Comparison of ENCODE assay signal across 23 mouse cellular contexts in genomic region chr2:180339886-180340285, GRCm38 (mm10). TPM values are rescaled to one million over a fixed set of nuclear protein-coding genes. Genes with fewer than 3 reads are reported as not detected.
A peak's percentile ranks its signal among the peaks of the same experiment; 100 is the strongest.
DNase-seq lines count a peak whose midpoint lies in the region; ATAC-seq and TF ChIP-seq lines count a peak whose summit lies in the region.
"Had no signal": no experiment of that assay in that cellular context is flagged by ENCODE, and none has a peak within 500 bp of the region (broad histone marks: within the 10 kb centered on the region; RNA-seq: fewer than 3 reads in every experiment).

No protein-coding gene starts in this region.

- H3K9ac ChIP-seq in heart, embryonic 12.5 days: peak overlapping the region; percentile 30; the same call in 1 of the 2 replicates
- no peak overlapping the region for H3K9ac ChIP-seq in heart, embryonic 16.5 days (ENCODE audit: low read length)
- H3K9ac ChIP-seq in liver, embryonic 12.5 days: no peak overlapping the region
- H3K9ac ChIP-seq in liver, postnatal 0 days (replicated peaks): no peak overlapping the region
- H3K9ac ChIP-seq: embryonic facial prominence, embryonic 15.5 days; hindbrain, embryonic 14.5 days; intestine, embryonic 15.5 days had no signal

- H3K9me3 ChIP-seq in heart, embryonic 12.5 days (replicated peaks): no peaks in the 10 kb centered on the region
- no peaks in the 10 kb centered on the region for H3K9me3 ChIP-seq in heart, embryonic 16.5 days (replicated peaks; ENCODE audit: control insufficient read depth, low read length)
- no peaks in the 10 kb centered on the region for H3K9me3 ChIP-seq in liver, embryonic 12.5 days (replicated peaks)
- H3K9me3 ChIP-seq in liver, postnatal 0 days (ENCODE audit: low read length): no peaks in the 10 kb centered on the region
- no peaks in the 10 kb centered on the region for H3K9me3 ChIP-seq in megakaryocyte, embryonic 14.5 days
- H3K9me3 ChIP-seq: embryonic facial prominence, embryonic 15.5 days; forebrain, embryonic 10.5 days; hindbrain, embryonic 10.5 days; intestine, embryonic 15.5 days had no signal

- peaks cover 99% of the 10 kb centered on the region for H3K4me1 ChIP-seq in heart, embryonic 12.5 days (replicated peaks)
- H3K4me1 ChIP-seq in heart, embryonic 16.5 days (ENCODE audit: control insufficient read depth, insufficient read depth, low read length): peaks cover 39% of the 10 kb centered on the region
- H3K4me1 ChIP-seq in liver, embryonic 12.5 days: peaks cover 4% of the 10 kb centered on the region
- H3K4me1 ChIP-seq in liver, postnatal 0 days (ENCODE audit: insufficient read depth): 0 out of 2 replicates have a peak, but pooled peaks cover 3% of the 10 kb centered on the region
- H3K4me1 ChIP-seq in megakaryocyte, embryonic 14.5 days: peaks cover 91% of the 10 kb centered on the region

- intact Hi-C loops in heart, postnatal 10 days (cut with DNase I): loop anchor here (10.0 kb wide), 1 partner anchor 165 kb away; the partner anchor contains the start of gene Adrm1

- WGBS in heart, embryonic 12.5 days: 6% methylated on average over 11 of the region's 11 CpGs
- WGBS in heart, embryonic 16.5 days: 12% methylated on average over 11 of the region's 11 CpGs
- 42% methylated on average over 11 of the region's 11 CpGs for WGBS in liver, embryonic 12.5 days (ENCODE audit: insufficient replicate concordance)
- 56% methylated on average over 11 of the region's 11 CpGs for WGBS in liver, postnatal 0 days (ENCODE audit: insufficient replicate concordance)

- no peak for DNase-seq in heart, postnatal 10 days
- DNase-seq in heart, adult 18-20 months: no peak
- DNase-seq in liver, postnatal 0 days: no peak
- DNase-seq: adrenal gland, adult 2 months; adrenal gland, postnatal 25 days; cerebellum, adult 18-20 months; cerebellum, adult 9-11 months; cerebellum, postnatal 36 days; gastrocnemius, adult 2 months; gastrocnemius, postnatal 25 days had no signal

- H3K36me3 ChIP-seq in heart, embryonic 12.5 days: no peaks in the 10 kb centered on the region
- H3K36me3 ChIP-seq in heart, embryonic 16.5 days (ENCODE audit: control insufficient read depth, insufficient read depth): no peaks in the 10 kb centered on the region
- no peaks in the 10 kb centered on the region for H3K36me3 ChIP-seq in liver, embryonic 12.5 days
- no peaks in the 10 kb centered on the region for H3K36me3 ChIP-seq in liver, postnatal 0 days (replicated peaks; ENCODE audit: insufficient read depth, low read length)
- H3K36me3 ChIP-seq in megakaryocyte, embryonic 14.5 days (replicated peaks; ENCODE audit: low read length): no peaks in the 10 kb centered on the region
- H3K36me3 ChIP-seq: embryonic facial prominence, embryonic 15.5 days; forebrain, embryonic 10.5 days; hindbrain, embryonic 10.5 days; intestine, embryonic 15.5 days had no signal

- TF ChIP-seq CTCF in liver, postnatal 0 days (IDR thresholded peaks at IDR 0.05; ENCODE audit: low read depth): no peak

- H3K27ac ChIP-seq in heart, embryonic 12.5 days (ENCODE audit: poor library complexity, severe bottlenecking): peak overlapping the region; percentile 97
- peak overlapping the region; percentile 55 for H3K27ac ChIP-seq in heart, embryonic 16.5 days (ENCODE audit: low read length)
- H3K27ac ChIP-seq in liver, embryonic 12.5 days: peak overlapping the region; percentile 22; the same call in 1 of the 2 replicates
- H3K27ac ChIP-seq in liver, postnatal 0 days (ENCODE audit: low read depth): no peak overlapping the region
- H3K27ac ChIP-seq: embryonic facial prominence, embryonic 15.5 days; forebrain, embryonic 10.5 days; gastrocnemius, adult 2 months; hindbrain, embryonic 10.5 days; hindbrain, embryonic 14.5 days; intestine, embryonic 15.5 days had no signal

- ATAC-seq in heart, embryonic 12.5 days (ENCODE audit: insufficient number of reproducible peaks, low FRiP score): peak; percentile 57
- ATAC-seq in heart, embryonic 16.5 days (replicated peaks; ENCODE audit: extremely low read depth, insufficient read depth, low FRiP score): peak; percentile 8; the same call in 1 of the 2 replicates
- ATAC-seq in liver, embryonic 12.5 days: no peak
- no peak for ATAC-seq in liver, postnatal 0 days
- no peak for ATAC-seq in megakaryocyte, adult 5-6 weeks (ENCODE audit: poor library complexity, severe bottlenecking)
- ATAC-seq: forebrain, embryonic 14.5 days; intestine, embryonic 15.5 days had no signal

- TF ChIP-seq EP300 in liver, postnatal 0 days (IDR thresholded peaks at IDR 0.05; ENCODE audit: low read depth): no peak

- peak overlapping the region; percentile 3; the same call in 1 of the 2 replicates for H3K4me3 ChIP-seq in heart, embryonic 12.5 days
- no peak overlapping the region for H3K4me3 ChIP-seq in heart, embryonic 16.5 days (ENCODE audit: low read length)
- H3K4me3 ChIP-seq in liver, embryonic 12.5 days: no peak overlapping the region
- no peak overlapping the region for H3K4me3 ChIP-seq in liver, postnatal 0 days (ENCODE audit: low read depth, low read length)
- peak overlapping the region; percentile 18 for H3K4me3 ChIP-seq in megakaryocyte, embryonic 14.5 days (replicated peaks)
- H3K4me3 ChIP-seq: embryonic facial prominence, embryonic 15.5 days; erythroblast, embryonic 14.5 days; forebrain, embryonic 10.5 days; gastrocnemius, adult 2 months; hindbrain, embryonic 10.5 days; intestine, embryonic 15.5 days had no signal

- H3K4me2 ChIP-seq in heart, embryonic 12.5 days: peak overlapping the region; percentile 57
- peak overlapping the region; percentile 23; the same call in 1 of the 2 replicates for H3K4me2 ChIP-seq in heart, embryonic 16.5 days (ENCODE audit: low read depth, low read length)
- H3K4me2 ChIP-seq in liver, embryonic 12.5 days: no peak overlapping the region
- H3K4me2 ChIP-seq in liver, postnatal 0 days (ENCODE audit: low read depth, low read length): no peak overlapping the region
- H3K4me2 ChIP-seq: embryonic facial prominence, embryonic 15.5 days; hindbrain, embryonic 14.5 days; intestine, embryonic 15.5 days had no signal

- H3K27me3 ChIP-seq in heart, embryonic 12.5 days (replicated peaks): no peaks in the 10 kb centered on the region
- H3K27me3 ChIP-seq in heart, embryonic 16.5 days (ENCODE audit: control insufficient read depth, insufficient read depth, low read length): peaks cover 6% of the 10 kb centered on the region; the same call in 1 of the 2 replicates
- H3K27me3 ChIP-seq in liver, embryonic 12.5 days (replicated peaks): peaks cover 49% of the 10 kb centered on the region
- H3K27me3 ChIP-seq in liver, postnatal 0 days (ENCODE audit: insufficient read depth, low read length): peaks cover 20% of the 10 kb centered on the region
- peaks cover 53% of the 10 kb centered on the region for H3K27me3 ChIP-seq in megakaryocyte, embryonic 14.5 days (replicated peaks)

RNA-seq across cellular contexts. Expression of gene Gata5, which starts 5.4 kb away (rescaled TPM):
- 24.7 and 28.4 TPM in 2 replicates for polyA plus RNA-seq in heart, embryonic 12.5 days (2016; fragmentation: Nextera tagmentation; extraction: Ambion mirVana)
- total RNA-seq in heart, postnatal 10 days (2021): 1 to 10 TPM; 1.0 to 1.2 TPM
- 3.9 and 5.7 TPM in 2 replicates for polyA plus RNA-seq in heart, embryonic 16.5 days (2015; fragmentation: Nextera tagmentation; extraction: Ambion mirVana)
- under 1 TPM; 0.35 to 0.80 TPM for total RNA-seq in heart, adult 18-20 months (2021)
- polyA plus RNA-seq in liver, embryonic 12.5 days (2016; fragmentation: Nextera tagmentation; extraction: Ambion mirVana): 3.0 and 3.1 TPM in 2 replicates
- 0.08 and 0.11 TPM in 2 replicates for polyA plus RNA-seq in liver, postnatal 0 days (2015; fragmentation: Nextera tagmentation; extraction: Ambion mirVana)
- not detected in 2 replicates for polyA plus RNA-seq in megakaryocyte, embryonic 14.5 days (2012; ENCODE audit: insufficient read depth, low replicate concordance)
- not detected in 2 replicates for total RNA-seq in megakaryocyte, adult 5-6 weeks (2015)
- not detected in 2 replicates for total RNA-seq in megakaryocyte, adult 5-6 weeks (2017)
- total RNA-seq: adrenal gland, postnatal 25 days; gastrocnemius, adult 2 months; gastrocnemius, postnatal 25 days; granulocyte monocyte progenitor cell, adult 5-6 weeks had no signal
- polyA plus RNA-seq: embryonic facial prominence, embryonic 15.5 days; erythroblast, embryonic 14.5 days; forebrain, embryonic 10.5 days; forebrain, embryonic 14.5 days had no signal

RNA-seq across cellular contexts. Expression of gene Rbbp8nl, which starts 50.2 kb away (rescaled TPM):
- not detected in 2 replicates for polyA plus RNA-seq in heart, embryonic 12.5 days (2016; fragmentation: Nextera tagmentation; extraction: Ambion mirVana)
- not detected for total RNA-seq in heart, postnatal 10 days (2021)
- 0.05 and 0.22 TPM in 2 replicates for polyA plus RNA-seq in heart, embryonic 16.5 days (2015; fragmentation: Nextera tagmentation; extraction: Ambion mirVana)
- total RNA-seq in heart, adult 18-20 months (2021): not detected
- polyA plus RNA-seq in liver, embryonic 12.5 days (2016; fragmentation: Nextera tagmentation; extraction: Ambion mirVana): not detected in 2 replicates
- polyA plus RNA-seq in liver, postnatal 0 days (2015; fragmentation: Nextera tagmentation; extraction: Ambion mirVana): not detected in 2 replicates
- polyA plus RNA-seq in megakaryocyte, embryonic 14.5 days (2012; ENCODE audit: insufficient read depth, low replicate concordance): 0.96 TPM in 1 of 2 replicates, not detected in the other
- not detected in 2 replicates for total RNA-seq in megakaryocyte, adult 5-6 weeks (2015)
- total RNA-seq in megakaryocyte, adult 5-6 weeks (2017): not detected in 2 replicates
- total RNA-seq: adrenal gland, adult 2 months; adrenal gland, postnatal 25 days; gastrocnemius, adult 2 months; gastrocnemius, postnatal 25 days; granulocyte monocyte progenitor cell, adult 5-6 weeks had no signal
- polyA plus RNA-seq: adrenal gland, adult 2 months; erythroblast, embryonic 14.5 days; forebrain, embryonic 14.5 days; hindbrain, embryonic 14.5 days had no signal

Comparison
In these comparisons a context has a peak if more than half of its experiments do, and no peak if none do; other contexts are left out.
1. H3K4me3 ChIP-seq: peak in heart, embryonic 12.5 days (single experiment) and megakaryocyte, embryonic 14.5 days (single experiment); none in heart, embryonic 16.5 days (single experiment), liver, embryonic 12.5 days (single experiment) and liver, postnatal 0 days (single experiment).
2. ATAC-seq: peak in heart, embryonic 12.5 days (single experiment) and heart, embryonic 16.5 days (single experiment); none in liver, embryonic 12.5 days (single experiment), liver, postnatal 0 days (single experiment) and megakaryocyte, adult 5-6 weeks (single experiment).
3. H3K4me2 ChIP-seq: peak in heart, embryonic 12.5 days (single experiment) and heart, embryonic 16.5 days (single experiment); none in liver, embryonic 12.5 days (single experiment) and liver, postnatal 0 days (single experiment).